Mouse (Mus musculus) bone marrow macrophage, adult 2 months (primary cell): Measurements from ENCODE around the gene Ppm1e.

Experiments used
- CTCF ChIP-seq: IDR thresholded peaks from 2 replicates; pipeline ENCODE4 v1.5.1; 2012; ENCODE audit warnings: low read depth, mild to moderate bottlenecking, low read length, moderate library complexity
- POLR2A ChIP-seq: IDR thresholded peaks from 2 replicates; pipeline ENCODE4 v1.6.1; 2012; ENCODE audit warnings: mild to moderate bottlenecking, low read depth, low read length, borderline replicate concordance

- TF ChIP-seq POLR2A (no peak), CTCF (no peak)
Measured at GRCm38 (mm10) chr11:87279461-87279860, 79.4 kb downstream of the Ppm1e start.
